Mouse (Mus musculus) liver, embryonic 14.5 days (tissue): ENCODE measurements around the gene Ethe1. TPM values are rescaled to one million over a fixed set of nuclear protein-coding genes. Genes with fewer than 3 reads are reported as not detected.

ENCODE experiments used
- ATAC-seq: fragments of 200-750 bp; cut with Nextera tagmentation; 2 replicates; pipeline ENCODE4 v1.8.0; 2017; ENCODE audit warnings: moderate number of reproducible peaks, mild to moderate bottlenecking, moderate library complexity; ENCODE audit not compliant: insufficient read depth
- DNase-seq, 3 experiments: peaks; one replicate each; pipeline ENCODE4 v3.0.0-alpha.2; 2012 to 2013; ENCODE audit warnings: low read depth in 3 of 3, low spot score in 3 of 3
- H3K27ac ChIP-seq: fragments of 300-500 bp; sonication (generic); 2 replicates; pipeline ENCODE4 v1.5.1; 2014; ENCODE audit warnings: moderate library complexity, mild to moderate bottlenecking, control low read depth, inconsistent platforms
- H3K27me3 ChIP-seq: fragments of 300-500 bp; sonication (generic); 2 replicates; pipeline ENCODE4 v1.6.1; 2014; ENCODE audit warnings: mild to moderate bottlenecking, low read length, moderate library complexity; ENCODE audit not compliant: control insufficient read depth, insufficient read depth
- H3K36me3 ChIP-seq: fragments of 300-500 bp; sonication (generic); replicated peaks from 2 replicates; pipeline ENCODE4 v1.6.1; 2014; ENCODE audit warnings: low read depth; ENCODE audit not compliant: control insufficient read depth, insufficient read depth
- H3K4me1 ChIP-seq, 2 experiments: fragments of 200-500 bp in 1 of 2; fragments of 300-500 bp in 1 of 2; sonication (generic) in 1 of 2; replicated peaks; 2 replicates each; pipeline ENCODE4 v1.6.1; 2012 to 2014; ENCODE audit warnings: antibody characterized with exemption in 1 of 2, inconsistent platforms in 1 of 2, low read length in 1 of 2; ENCODE audit not compliant: control insufficient read depth in 2 of 2, insufficient read depth in 2 of 2
- H3K4me2 ChIP-seq: fragments of 300-500 bp; sonication (generic); 2 replicates; pipeline ENCODE4 v1.6.1; 2014; ENCODE audit warnings: low read depth, mild to moderate bottlenecking, control low read depth, moderate library complexity
- H3K4me3 ChIP-seq, 2 experiments: fragments of 200-500 bp in 1 of 2; fragments of 300-500 bp in 1 of 2; sonication (generic) in 1 of 2; 2 replicates each; pipeline ENCODE4 v1.5.1; 2012 to 2014; ENCODE audit warnings: low read depth in 2 of 2, low read length in 2 of 2, mild to moderate bottlenecking in 2 of 2, control low read depth in 1 of 2, inconsistent platforms in 1 of 2, moderate library complexity in 1 of 2; ENCODE audit not compliant: insufficient read depth in 1 of 2
- H3K9ac ChIP-seq: fragments of 300-500 bp; sonication (generic); replicated peaks from 2 replicates; pipeline ENCODE4 v1.6.1; 2014; ENCODE audit warnings: mild to moderate bottlenecking, control low read depth, moderate library complexity
- H3K9me3 ChIP-seq: fragments of 300-500 bp; sonication (generic); 2 replicates; pipeline ENCODE4 v1.6.1; 2016; ENCODE audit warnings: low read length, mixed read lengths; ENCODE audit not compliant: control insufficient read depth
- CTCF ChIP-seq: IDR thresholded peaks from 2 replicates; pipeline ENCODE4 v1.5.1; 2016; ENCODE audit warnings: antibody characterized with exemption, low read depth, control low read depth
- EP300 ChIP-seq: IDR thresholded peaks from 2 replicates; pipeline ENCODE4 v1.6.1; 2016; ENCODE audit warnings: antibody characterized with exemption, low read depth
- WGBS: fragments of 180-500 bp; shearing (Covaris S2); extraction: QIAGEN DNeasy Blood & Tissue Kit; methylation state at CpG from one replicate; pipeline ENCODE4 v1.1.7; 2014; ENCODE audit not compliant: insufficient replicate concordance; 5-methylcytosine and 5-hydroxymethylcytosine counted together
- polyA plus RNA-seq, 2 experiments: library from polyadenylated mRNA; depleted of rRNA in 1 of 2; stranded (reverse) in 1 of 2; unstranded in 1 of 2; fragments of >200 nt; fragmentation: Nextera tagmentation in 1 of 2; extraction: Ambion mirVana in 1 of 2; gene quantifications; 2 replicates each; pipeline versions ENCODE4 v1.2.1 to v1.2.3; 2012 to 2014

Gene Ethe1
- polyA plus RNA-seq, 2 experiments: 14.8 to 24.8 TPM

- Histone ChIP-seq H3K36me3 (no peaks in the 10 kb centered on the region), H3K27me3 (peaks cover 17% of the 10 kb centered on the region), H3K4me2 (peak within 1 kb of the TSS; percentile 90), H3K9me3 (no peaks in the 10 kb centered on the region), H3K4me1 (peaks cover 3 to 6% of the 10 kb centered on the region in 2 experiments; a peak in 3 of 4 replicates), H3K9ac (peak within 1 kb of the TSS; percentile 58), H3K27ac (no peak within 1 kb of the TSS), H3K4me3 (peak within 1 kb of the TSS; percentile 57 to 65)
- ATAC-seq (peak; percentile 57), DNase-seq (no peak)
- 4% methylated on average over 27 of the region's 27 CpGs for WGBS
- TF ChIP-seq EP300 (no peak), CTCF (no peak)
Observed at GRCm38 (mm10) chr7:24610144-24610878, 23.0 kb downstream of the Ethe1 start, which contains the start of gene Phldb3. Phldb3 (plus strand) TSS chr7:24610763.

DNA sequence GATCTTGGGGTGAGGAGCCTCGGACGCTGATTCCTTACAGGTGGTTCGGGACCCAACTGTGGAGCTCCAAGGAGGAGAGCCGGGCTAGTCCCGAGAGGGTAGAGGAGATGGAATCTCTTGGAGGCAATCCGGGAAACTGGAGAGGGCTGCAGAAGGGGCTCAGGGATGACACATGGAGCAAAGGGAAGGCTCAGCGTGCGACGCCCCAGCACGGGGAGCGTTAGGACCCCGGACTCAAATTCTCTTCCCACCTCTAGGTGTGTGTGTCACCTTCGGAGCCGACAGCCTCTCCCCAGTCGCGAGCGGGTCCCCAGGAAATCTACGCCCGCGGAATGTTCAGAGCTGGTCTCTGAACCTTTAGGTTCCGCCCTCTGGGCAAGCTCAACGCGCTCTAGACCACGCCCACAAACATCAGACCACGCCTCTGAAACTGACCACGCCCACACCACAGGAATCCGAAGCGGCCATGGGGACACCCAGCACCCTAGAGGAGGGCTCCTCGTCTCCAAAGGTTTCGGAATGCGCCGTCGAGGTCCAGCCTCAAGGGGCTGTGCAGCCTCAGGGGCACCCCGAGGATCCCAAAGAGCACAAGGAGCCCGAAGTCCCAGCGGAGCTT, 23.6 kb downstream of the Ethe1 start:
- no peaks in the 10 kb centered on the region for H3K9me3 ChIP-seq
- peak overlapping the region; percentile 90 for H3K4me2 ChIP-seq
- ATAC-seq: peak; percentile 81
- peak; percentile 78 to 89 (median 81) for DNase-seq
- under 1% methylated on average over 36 of the region's 36 CpGs for WGBS
- TF ChIP-seq EP300 (no peak), CTCF (no peak)
- peak overlapping the region; percentile 58 for H3K9ac ChIP-seq
- H3K4me1 ChIP-seq: peaks cover 3 to 6% of the 10 kb centered on the region in 2 experiments; a peak in 3 of 4 replicates
- H3K36me3 ChIP-seq: no peaks in the 10 kb centered on the region
- H3K27me3 ChIP-seq: peaks cover 17% of the 10 kb centered on the region
- H3K27ac ChIP-seq: no peak overlapping the region
- peak overlapping the region; percentile 57 to 65 for H3K4me3 ChIP-seq

GRCm38 (mm10) chr7:24611709-24612108, 24.4 kb downstream of the Ethe1 start:
- H3K4me1 ChIP-seq: peaks cover 3 to 6% of the 10 kb centered on the region in 2 experiments; a peak in 3 of 4 replicates
- peaks cover 17% of the 10 kb centered on the region for H3K27me3 ChIP-seq
- H3K36me3 ChIP-seq: no peaks in the 10 kb centered on the region
- no peak for ATAC-seq
- peak overlapping the region; percentile 53 for H3K9ac ChIP-seq
- DNase-seq: no peak
- TF ChIP-seq EP300: no peak
- TF ChIP-seq CTCF: no peak
- H3K9me3 ChIP-seq: no peaks in the 10 kb centered on the region
- H3K27ac ChIP-seq: no peak overlapping the region
- H3K4me3 ChIP-seq: peak overlapping the region; percentile 57 to 65
- WGBS: 10% methylated on average over 7 of the region's 7 CpGs
- peak overlapping the region; percentile 90 for H3K4me2 ChIP-seq

- Histone ChIP-seq H3K4me2 (peak overlapping the region; percentile 90), H3K27ac (no peak overlapping the region), H3K27me3 (peaks cover 17% of the 10 kb centered on the region), H3K4me1 (peaks cover 3 to 6% of the 10 kb centered on the region in 2 experiments; a peak in 3 of 4 replicates), H3K36me3 (no peaks in the 10 kb centered on the region), H3K4me3 (0 out of 4 replicates have a peak overlapping the region, but pooled peaks of 1 of the 2 experiments have one; percentile 12), H3K9me3 (no peaks in the 10 kb centered on the region), H3K9ac (no peak overlapping the region)
- WGBS: 7% methylated on average over 27 of the region's 27 CpGs
- ATAC-seq: no peak
- DNase-seq: no peak
- TF ChIP-seq EP300 (no peak), CTCF (no peak)
Observed at GRCm38 (mm10) chr7:24612308-24612910, 25.1 kb downstream of the Ethe1 start.

DNA sequence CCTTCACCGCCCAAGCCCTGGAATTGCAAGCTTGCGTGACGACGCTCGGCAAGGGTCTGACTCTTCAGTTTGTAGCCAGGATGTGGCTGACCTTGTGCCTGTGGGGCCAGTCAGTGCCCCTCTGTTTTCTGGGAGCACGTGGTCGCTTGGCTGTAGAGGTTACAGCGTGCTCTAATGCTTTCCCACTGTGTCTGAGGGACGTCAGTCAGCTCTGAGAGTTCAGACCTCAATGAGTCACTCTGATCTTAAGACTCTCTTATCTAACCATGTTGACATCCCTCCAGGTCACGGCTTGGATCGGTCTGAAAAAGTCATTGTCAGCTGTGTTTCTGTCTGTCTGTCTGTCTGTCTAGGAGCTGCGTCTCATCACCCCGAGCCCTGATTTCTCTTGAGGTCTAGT, 27.5 kb downstream of the Ethe1 start:
- Histone ChIP-seq H3K9ac (no peak overlapping the region), H3K4me3 (no peak overlapping the region), H3K4me2 (no peak overlapping the region), H3K9me3 (no peaks in the 10 kb centered on the region), H3K27me3 (peaks cover 17% of the 10 kb centered on the region), H3K27ac (no peak overlapping the region), H3K36me3 (no peaks in the 10 kb centered on the region), H3K4me1 (peaks cover 3 to 6% of the 10 kb centered on the region in 2 experiments; a peak in 3 of 4 replicates)
- ATAC-seq (no peak), DNase-seq (no peak)
- TF ChIP-seq CTCF (no peak), EP300 (no peak)
- 49% methylated on average over 13 of the region's 13 CpGs for WGBS
